Mouse (Mus musculus) lung, adult 2 months (tissue): Measurements from ENCODE around the gene Fam160a2. TPM values are rescaled to one million over a fixed set of nuclear protein-coding genes. Genes with fewer than 3 reads are reported as not detected.
"Not testable (repeated sequence)": the region's sequence is repeated elsewhere in the genome, so short reads cannot be mapped to it uniquely, and the experiment has no call there.

Experiments
- DNase-seq: peaks from one replicate; pipeline ENCODE4 v3.0.0; 2022
- H3K4me1 ChIP-seq: fragments of 200-500 bp; 2 replicates; pipeline ENCODE4 v1.6.1; 2011; ENCODE audit warnings: low read length; ENCODE audit not compliant: control insufficient read depth, insufficient read depth
- H3K4me3 ChIP-seq: fragments of 200-500 bp; replicated peaks from 2 replicates; pipeline ENCODE3; 2011; ENCODE audit warnings: low read depth, mild to moderate bottlenecking, control low read depth, low read length; ENCODE audit errors: extremely low read depth
- CTCF ChIP-seq: fragments of 200-500 bp; IDR thresholded peaks from 2 replicates; pipeline ENCODE4 v1.5.1; 2011; ENCODE audit warnings: mild to moderate bottlenecking, low read length, control low read depth; ENCODE audit not compliant: insufficient read depth
- POLR2A ChIP-seq: fragments of 200-500 bp; IDR thresholded peaks from 2 replicates; pipeline ENCODE4 v1.6.1; 2011; ENCODE audit warnings: low read depth, mild to moderate bottlenecking, control low read depth, low read length, borderline replicate concordance; ENCODE audit errors: extremely low read depth
- WGBS: fragments of 180-500 bp; shearing (Covaris S2); methylation state at CpG from one replicate; pipeline ENCODE4 v1.1.7; 2018; 5-methylcytosine and 5-hydroxymethylcytosine counted together
- polyA plus RNA-seq: library from polyadenylated mRNA; depleted of rRNA; stranded (reverse); fragments of >200 nt; gene quantifications from 2 replicates; pipeline ENCODE4 v1.2.3, GENCODE M21; 2012

The Fam160a2 gene
- polyA plus RNA-seq, 1 experiment, result 57.9 TPM

DNA sequence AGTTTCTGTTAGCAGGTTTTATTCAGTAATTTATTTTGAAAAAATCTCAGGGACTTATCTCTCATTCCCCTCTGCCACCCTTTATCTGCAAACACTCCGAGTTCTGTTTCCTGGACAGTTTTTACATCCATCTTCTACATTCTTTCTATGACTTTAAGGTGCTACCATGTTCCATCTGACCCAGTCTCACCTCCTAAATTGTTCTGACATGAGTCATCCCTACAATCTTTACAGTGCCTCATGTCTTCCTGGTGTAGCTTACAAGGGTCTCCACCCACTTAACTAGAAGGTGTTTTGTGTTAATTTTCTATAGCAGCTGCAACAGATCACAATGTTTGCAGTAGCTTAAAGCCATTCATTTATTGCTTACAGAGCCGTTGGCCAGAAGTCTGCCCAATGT lies 21.0 kb upstream of the Fam160a2 start:
- WGBS, result 28% methylated on average over 2 of the region's 2 CpGs
- DNase-seq, result no peak
- no peak for TF ChIP-seq CTCF
- TF ChIP-seq POLR2A, result no peak
- Histone ChIP-seq H3K4me1 (no peaks in the 10 kb centered on the region), H3K4me3 (no peak overlapping the region)

DNA sequence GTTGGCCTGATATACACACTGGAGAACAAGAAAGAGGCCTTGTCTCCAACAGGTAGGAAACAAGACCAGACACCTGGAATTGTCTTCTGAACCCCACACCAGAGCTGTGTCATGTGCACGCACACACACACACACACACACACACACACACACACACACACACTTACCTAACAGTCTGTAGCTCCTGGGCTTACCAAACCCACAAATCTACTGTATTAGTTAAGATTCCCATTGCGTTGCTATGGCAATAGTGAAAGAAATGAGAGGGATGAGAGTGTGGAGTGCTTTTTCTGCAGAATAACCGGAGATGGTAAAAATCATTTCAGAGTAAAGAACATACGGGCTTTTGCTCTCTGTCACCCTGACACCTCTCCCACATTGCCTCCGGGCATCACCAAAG lies 18.3 kb upstream of the Fam160a2 start:
- no peak overlapping the region for H3K4me3 ChIP-seq
- no peaks in the 10 kb centered on the region for H3K4me1 ChIP-seq
- WGBS, result 79% methylated on average over 5 of the region's 5 CpGs
- no peak for DNase-seq
- no peak for TF ChIP-seq POLR2A
- no peak for TF ChIP-seq CTCF

GRCm38 (mm10) chr7:105416529-105416928 lies 16.7 kb upstream of the Fam160a2 start:
- Histone ChIP-seq H3K4me3 (no peak overlapping the region), H3K4me1 (no peaks in the 10 kb centered on the region)
- no peak for TF ChIP-seq POLR2A
- TF ChIP-seq CTCF, result no peak
- DNase-seq, result no peak
- 93% methylated on average over 7 of the region's 7 CpGs for WGBS

DNA sequence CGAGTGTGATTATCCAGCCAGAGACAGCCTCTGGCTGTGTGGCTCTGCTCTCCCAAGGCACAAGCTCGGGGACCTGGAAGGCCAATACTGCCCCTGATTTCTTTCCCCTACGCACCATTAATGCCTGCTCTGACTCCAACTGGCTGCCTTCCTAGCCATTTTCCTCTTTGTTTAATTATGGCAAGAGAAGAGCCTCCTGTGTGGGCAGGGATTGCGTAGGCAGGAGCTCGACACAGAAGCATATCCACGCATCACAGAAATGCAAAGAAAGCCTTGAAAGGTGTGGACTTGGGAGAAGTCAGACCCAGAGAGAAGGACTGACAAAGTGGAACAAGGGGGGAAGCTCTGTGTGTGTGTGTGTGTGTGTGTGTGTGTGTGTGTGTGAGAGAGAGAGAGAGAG lies 14.5 kb upstream of the Fam160a2 start:
- WGBS, result 54% methylated on average over 6 of the region's 6 CpGs
- no peak for TF ChIP-seq CTCF
- TF ChIP-seq POLR2A, result no peak
- no peak for DNase-seq
- H3K4me3 ChIP-seq, result no peak overlapping the region
- no peaks in the 10 kb centered on the region for H3K4me1 ChIP-seq

- H3K4me1 ChIP-seq, H3K4me3 ChIP-seq: not testable (repeated sequence)
- DNase-seq, result peak; percentile 77
- WGBS, result 50% methylated on average over 8 of the region's 8 CpGs
- peak; percentile 82 for TF ChIP-seq CTCF
These were observed 12.2 kb upstream of the Fam160a2 start for GRCm38 (mm10) chr7:105411874-105412632.

GRCm38 (mm10) chr7:105406322-105406721 lies 6.5 kb upstream of the Fam160a2 start:
- WGBS, result 67% methylated on average over 1 of the region's 1 CpGs
- no peak for DNase-seq
- Histone ChIP-seq H3K4me1 (no peaks in the 10 kb centered on the region), H3K4me3 (no peak overlapping the region)
- TF ChIP-seq POLR2A (no peak), CTCF (no peak)

DNA sequence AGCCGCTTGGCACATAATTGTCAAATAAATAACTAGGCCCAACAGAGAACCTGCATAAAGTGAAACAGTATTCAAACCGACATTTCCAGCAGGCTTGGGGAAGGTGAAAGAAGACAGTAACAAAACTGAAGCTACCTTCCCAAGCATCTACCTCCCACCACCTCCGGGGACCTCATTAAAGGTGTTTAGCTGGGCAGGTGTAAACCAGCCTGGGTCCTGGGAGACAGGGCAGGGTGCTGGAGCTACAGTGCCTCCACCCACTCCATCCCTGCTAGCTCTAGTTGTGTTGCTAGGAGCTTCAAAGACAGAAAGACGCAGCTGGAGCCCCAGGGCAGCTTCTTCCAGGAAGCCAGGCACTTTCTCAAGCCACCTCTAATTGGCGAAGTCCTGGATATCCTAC lies 4.4 kb upstream of the Fam160a2 start, which contains the start of gene Cnga4:
Gene Cnga4 (plus strand): TSS at position 301 of the 400 bp plus-strand sequence.
- no peak within 1 kb of the TSS for H3K4me3 ChIP-seq
- peaks cover 2% of the 10 kb centered on the region; the same call in 1 of the 2 replicates for H3K4me1 ChIP-seq
- no peak for TF ChIP-seq CTCF
- TF ChIP-seq POLR2A, result no peak
- 66% methylated on average over 5 of the region's 5 CpGs for WGBS
- DNase-seq, result no peak

DNA sequence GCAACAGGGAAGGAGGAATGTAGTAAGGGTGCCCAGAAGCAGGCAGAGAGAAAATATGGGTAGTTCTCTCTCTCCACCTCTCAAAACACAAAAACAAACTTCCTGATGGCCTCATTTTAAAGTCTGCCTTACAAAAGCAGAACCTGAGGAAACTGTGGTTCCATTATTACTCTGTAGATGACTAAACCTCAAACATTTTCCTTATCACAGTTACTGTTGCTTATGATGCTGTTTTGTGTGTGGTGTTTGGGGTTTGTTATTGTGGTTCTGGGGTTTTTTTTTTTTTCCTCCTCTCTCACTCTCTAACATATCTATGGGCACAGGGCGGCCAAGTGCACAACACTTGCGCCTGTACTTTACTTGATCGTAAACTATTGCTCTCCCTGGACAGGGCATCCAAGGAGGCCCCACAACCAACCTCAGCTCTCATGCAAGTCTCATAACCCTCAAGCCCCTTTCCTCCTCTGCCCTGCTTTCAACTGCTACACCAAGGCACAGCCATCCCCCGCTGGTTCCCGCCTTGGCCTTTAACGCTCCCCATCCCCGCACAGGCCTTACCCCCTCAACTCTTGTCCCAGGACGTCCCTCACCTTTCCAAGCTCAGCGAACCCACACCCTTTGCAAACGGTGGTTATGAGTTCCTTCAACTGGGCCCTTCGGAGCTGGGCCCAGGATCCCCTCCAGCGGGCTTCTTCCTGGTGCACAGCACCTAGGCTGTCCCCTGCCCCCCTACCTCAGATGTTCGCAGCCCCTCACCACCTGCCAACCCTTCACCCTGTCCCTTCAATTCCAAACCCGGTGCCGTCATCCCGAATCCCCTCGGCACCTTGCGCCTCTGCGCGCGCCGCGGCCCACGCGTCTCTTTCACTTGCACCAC lies 558 bp downstream of the Fam160a2 start:
- no peak for DNase-seq
- WGBS, result 1% methylated on average over 25 of the region's 25 CpGs

GRCm38 (mm10) chr7:105396126-105396525 lies 3.7 kb downstream of the Fam160a2 start:
- Histone ChIP-seq H3K4me1 (peaks cover 10% of the 10 kb centered on the region), H3K4me3 (no peak overlapping the region)
- no peak for DNase-seq
- TF ChIP-seq POLR2A (no peak), CTCF (no peak)

More for the DNA sequence above, 558 bp downstream of the Fam160a2 start:
- H3K4me1 ChIP-seq, result peaks cover 10% of the 10 kb centered on the region
- TF ChIP-seq CTCF, result no peak
- no peak for TF ChIP-seq POLR2A
- peak overlapping the region; percentile 89 for H3K4me3 ChIP-seq
